Mouse (Mus musculus) heart, adult 2 months (tissue): ENCODE measurements at regions not wholly inside any gene's neighbourhood (a gene's known extent, or its start where the extent isn't known, plus 50 kb on each side); places are given as distances from the start of the nearest gene placed in this dataset.

ENCODE experiments used
- DNase-seq, 2 experiments: peaks; one replicate each; pipeline ENCODE4 v3.0.0; 2021
- H3K27ac ChIP-seq: fragments of 200-600 bp; 2 replicates; pipeline ENCODE4 v1.8.1; 2022
- H3K27me3 ChIP-seq: fragments of 200-500 bp; 2 replicates; pipeline ENCODE4 v1.6.1; 2012; ENCODE audit warnings: mild to moderate bottlenecking, low read length, inconsistent platforms, mixed read lengths; ENCODE audit not compliant: control insufficient read depth, insufficient read depth
- H3K36me3 ChIP-seq: fragments of 200-500 bp; 2 replicates; pipeline ENCODE4 v1.6.1; 2012; ENCODE audit warnings: low read length, inconsistent platforms; ENCODE audit not compliant: control insufficient read depth, insufficient read depth
- H3K4me1 ChIP-seq: fragments of 200-500 bp; 2 replicates; pipeline ENCODE4 v1.6.1; 2011; ENCODE audit warnings: low read length; ENCODE audit not compliant: control insufficient read depth, insufficient read depth
- H3K4me3 ChIP-seq: fragments of 200-600 bp; 2 replicates; pipeline ENCODE4 v1.8.1; 2022
- H3K79me2 ChIP-seq: fragments of 200-500 bp; replicated peaks from 2 replicates; pipeline ENCODE4 v1.6.1; 2012; ENCODE audit warnings: mild to moderate bottlenecking, inconsistent platforms, low read length, moderate library complexity, mixed read lengths; ENCODE audit not compliant: control insufficient read depth, insufficient read depth
- H3K9ac ChIP-seq: fragments of 200-500 bp; 2 replicates; pipeline ENCODE4 v1.6.1; 2012; ENCODE audit warnings: low read depth, mild to moderate bottlenecking, control low read depth, inconsistent platforms, low read length, mixed read lengths
- CTCF ChIP-seq: fragments of 200-600 bp; IDR thresholded peaks from 2 replicates; pipeline ENCODE4 v1.8.1; 2022; ENCODE audit warnings: antibody characterized with exemption, mild to moderate bottlenecking, moderate library complexity
- EP300 ChIP-seq: fragments of 200-500 bp; IDR thresholded peaks from 2 replicates; pipeline ENCODE4 v1.6.1; 2011; ENCODE audit warnings: low read depth, low read length, control low read depth; ENCODE audit not compliant: insufficient read depth
- POLR2A ChIP-seq: fragments of 200-500 bp; IDR thresholded peaks from 2 replicates; pipeline ENCODE4 v1.6.1; 2011; ENCODE audit warnings: mild to moderate bottlenecking, low read depth, low read length, control low read depth; ENCODE audit not compliant: insufficient read depth
- WGBS: fragments of 180-500 bp; shearing (Covaris S2); methylation state at CpG from one replicate; pipeline ENCODE4 v1.1.7; 2018; 5-methylcytosine and 5-hydroxymethylcytosine counted together
- intact Hi-C: fragments of 180-260 bp; cut with DNase I; formaldehyde crosslinking; loops from one replicate; pipeline ENCODE4 v1.15.1; 2025

DNA sequence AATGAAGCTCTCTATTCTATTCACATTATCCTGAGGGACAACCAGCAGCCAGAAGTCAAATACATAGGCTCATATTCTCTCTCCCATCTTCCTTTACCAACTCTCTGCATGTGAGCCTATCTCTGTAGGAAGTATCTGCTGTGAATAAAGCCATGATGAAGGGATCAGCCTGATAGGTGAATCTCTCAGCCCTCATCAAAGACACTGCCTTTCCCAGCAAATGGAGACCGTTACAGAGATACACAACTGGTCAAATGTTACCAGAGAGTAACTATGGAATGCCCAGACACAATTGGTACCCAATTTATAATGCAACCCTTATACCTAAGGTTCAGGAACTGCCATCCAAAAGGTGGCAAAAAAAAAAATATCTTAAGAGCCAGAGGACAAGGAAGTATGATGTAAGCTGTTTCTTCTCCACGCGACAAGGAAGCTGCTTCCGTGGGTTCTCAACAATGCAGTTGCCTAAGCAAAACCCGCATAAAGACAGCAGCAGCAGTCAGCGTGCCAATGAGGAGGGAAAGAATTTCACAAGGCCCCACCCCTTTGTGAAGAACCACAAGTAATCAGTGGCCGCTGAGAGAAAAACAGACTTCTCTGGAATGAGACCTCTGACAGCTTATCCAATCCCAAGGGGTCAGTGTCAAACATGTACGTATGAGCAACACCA lies 248.9 kb downstream of the Dhx15 start:
- H3K9ac ChIP-seq = no peak overlapping the region
- 22% methylated on average over 8 of the region's 8 CpGs for WGBS
- H3K27me3 ChIP-seq = no peaks in the 10 kb centered on the region
- no peak overlapping the region for H3K27ac ChIP-seq
- H3K4me3 ChIP-seq = no peak overlapping the region
- no peaks in the 10 kb centered on the region for H3K79me2 ChIP-seq
- DNase-seq = no peak
- TF ChIP-seq EP300 (no peak), POLR2A (no peak), CTCF (no peak)
- H3K4me1 ChIP-seq = no peaks in the 10 kb centered on the region
- H3K36me3 ChIP-seq = no peaks in the 10 kb centered on the region
- intact Hi-C loops = no loop called here

GRCm38 (mm10) chr5:51938845-51939244 lies 251.5 kb downstream of the Dhx15 start:
- WGBS = 90% methylated on average over 6 of the region's 6 CpGs
- Histone ChIP-seq H3K27me3 (no peaks in the 10 kb centered on the region), H3K4me1 (no peaks in the 10 kb centered on the region), H3K9ac (no peak overlapping the region), H3K79me2 (no peaks in the 10 kb centered on the region), H3K27ac (no peak overlapping the region), H3K4me3 (no peak overlapping the region), H3K36me3 (no peaks in the 10 kb centered on the region)
- DNase-seq = no peak
- TF ChIP-seq EP300 (no peak), POLR2A (no peak), CTCF (no peak)
- intact Hi-C loops = no loop called here

DNA sequence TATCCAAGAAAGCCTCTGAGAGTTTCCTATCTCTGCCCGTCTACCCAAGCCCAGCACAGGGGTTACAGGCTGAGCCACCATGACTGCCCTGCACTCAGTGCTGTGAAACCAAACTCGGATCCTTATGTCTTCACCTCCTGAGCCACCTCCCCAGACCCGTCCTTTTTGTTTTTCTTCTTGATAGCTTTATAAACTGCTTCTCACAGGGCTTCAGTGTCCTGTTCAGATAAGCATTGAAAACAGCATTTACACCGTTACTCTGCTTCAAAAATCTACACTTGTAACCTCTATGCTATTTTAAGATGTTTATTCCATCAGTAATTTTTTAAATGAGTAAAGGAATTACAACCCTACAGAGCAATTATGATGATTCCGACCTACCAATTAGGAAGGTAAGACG lies 253.0 kb downstream of the Dhx15 start:
- intact Hi-C loops = no loop called here
- 66% methylated on average over 6 of the region's 6 CpGs for WGBS
- no peak for DNase-seq

GRCm38 (mm10) chr5:51935391-51936354 lies 254.6 kb downstream of the Dhx15 start:
- intact Hi-C loops = no loop called here
- WGBS = 78% methylated on average over 17 of the region's 17 CpGs
- H3K27me3 ChIP-seq = no peaks in the 10 kb centered on the region
- no peaks in the 10 kb centered on the region for H3K4me1 ChIP-seq
- peak in 1 of 2 experiments; percentile 10 for DNase-seq
- no peak overlapping the region for H3K27ac ChIP-seq
- H3K4me3 ChIP-seq = no peak overlapping the region
- no peak overlapping the region for H3K9ac ChIP-seq
- H3K79me2 ChIP-seq = no peaks in the 10 kb centered on the region
- TF ChIP-seq EP300 (no peak), CTCF (peak; percentile 8; the same call in 1 of the 2 replicates), POLR2A (no peak)
- H3K36me3 ChIP-seq = no peaks in the 10 kb centered on the region

More for the DNA sequence above, 253.0 kb downstream of the Dhx15 start:
- TF ChIP-seq EP300 (no peak), POLR2A (no peak), CTCF (no peak)
- Histone ChIP-seq H3K9ac (no peak overlapping the region), H3K79me2 (no peaks in the 10 kb centered on the region), H3K4me1 (no peaks in the 10 kb centered on the region), H3K27me3 (no peaks in the 10 kb centered on the region), H3K4me3 (no peak overlapping the region), H3K36me3 (no peaks in the 10 kb centered on the region), H3K27ac (no peak overlapping the region)

DNA sequence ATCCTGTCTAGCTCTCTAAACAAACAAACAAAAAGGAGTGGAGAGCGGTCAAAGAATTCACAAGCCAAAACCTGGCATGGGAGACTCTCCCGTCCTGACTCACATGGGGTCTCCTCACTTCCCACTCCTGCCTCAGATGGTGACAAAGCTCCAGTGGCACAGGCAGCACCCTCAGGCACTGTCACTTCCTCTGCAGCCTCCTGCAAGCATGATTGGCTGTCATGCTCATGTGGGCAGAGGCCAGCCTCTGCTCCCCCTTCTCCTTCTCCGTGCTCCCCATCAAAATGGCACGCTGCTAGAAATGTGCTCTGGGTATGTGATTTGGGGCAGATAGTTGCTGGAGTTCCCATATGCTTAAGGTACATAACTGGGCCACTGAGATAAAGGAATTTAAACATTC lies 255.4 kb downstream of the Dhx15 start:
- no peak overlapping the region for H3K4me3 ChIP-seq
- no peak overlapping the region for H3K9ac ChIP-seq
- H3K79me2 ChIP-seq = no peaks in the 10 kb centered on the region
- no peak for TF ChIP-seq POLR2A
- TF ChIP-seq EP300 = no peak
- no peak for TF ChIP-seq CTCF
- H3K36me3 ChIP-seq = no peaks in the 10 kb centered on the region
- WGBS = 80% methylated on average over 4 of the region's 4 CpGs
- no peaks in the 10 kb centered on the region for H3K27me3 ChIP-seq
- H3K4me1 ChIP-seq = no peaks in the 10 kb centered on the region
- no peak overlapping the region for H3K27ac ChIP-seq
- intact Hi-C loops = no loop called here
- no peak for DNase-seq

- no peak overlapping the region for H3K9ac ChIP-seq
- intact Hi-C loops = no loop called here
- H3K4me1 ChIP-seq = no peaks in the 10 kb centered on the region
- TF ChIP-seq EP300 (no peak), CTCF (no peak)
- no peaks in the 10 kb centered on the region for H3K27me3 ChIP-seq
- H3K27ac ChIP-seq = no peak overlapping the region
- DNase-seq = no peak
- H3K79me2 ChIP-seq = no peaks in the 10 kb centered on the region
- 83% methylated on average over 1 of the region's 1 CpGs for WGBS
- no peaks in the 10 kb centered on the region for H3K36me3 ChIP-seq
- no peak overlapping the region for H3K4me3 ChIP-seq
Observed at GRCm38 (mm10) chr5:51933331-51933730, 257.0 kb downstream of the Dhx15 start.
